Mouse (Mus musculus) c-Kit-positive CD71-positive TER-119-negative erythroid progenitor cells, embryonic 14.5 days (primary cell): ENCODE results near the gene Klc1.
"Not testable (repeated sequence)": the region's sequence is repeated elsewhere in the genome, so short reads cannot be mapped to it uniquely, and the experiment has no call there.

ENCODE experiments used
- DNase-seq: peaks from one replicate; pipeline ENCODE4 v3.0.0-alpha.2; 2013; ENCODE audit warnings: low read depth

The Klc1 gene

DNA sequence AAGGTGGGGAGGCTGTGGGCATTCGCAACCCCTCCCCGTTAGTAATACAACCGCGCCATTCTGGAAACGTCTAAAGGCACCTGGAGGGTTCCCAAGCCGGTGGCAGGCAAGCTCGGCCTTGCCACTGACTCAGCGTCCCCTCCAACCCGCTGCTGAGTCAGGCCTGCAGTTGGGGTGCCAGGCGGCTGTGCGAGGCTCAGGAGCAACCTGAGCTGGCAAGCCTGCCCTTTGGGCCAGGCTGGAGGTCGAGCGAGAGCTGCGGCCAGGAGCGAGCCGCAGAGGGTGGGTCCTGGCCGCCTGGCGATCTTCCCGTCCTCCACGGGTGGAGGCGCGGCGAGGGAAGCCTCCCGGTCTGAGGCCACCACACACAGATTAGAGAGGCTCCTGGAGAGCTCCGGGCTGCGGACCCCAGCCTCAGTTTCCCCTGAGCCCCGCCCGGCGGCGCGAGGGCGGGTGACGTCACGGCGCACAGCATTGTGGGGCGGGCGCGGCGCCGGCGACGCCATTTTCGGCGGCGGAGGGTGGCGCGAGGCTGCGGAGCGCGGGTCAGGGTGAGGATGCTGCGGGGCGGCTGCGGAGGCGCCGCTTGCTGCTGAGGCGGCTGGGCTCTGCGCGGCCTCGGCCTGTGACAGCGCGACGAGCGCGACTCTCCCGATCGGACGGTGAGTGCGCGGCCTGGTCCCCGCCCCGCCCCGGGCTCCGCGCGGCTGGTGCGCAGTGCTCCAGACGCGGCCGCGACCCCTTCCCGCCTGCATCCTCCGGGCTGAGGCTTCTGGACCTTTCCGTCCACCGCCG lies at the start of gene Klc1:
Gene Klc1 (plus strand): TSS at position 469 of the 795 bp plus-strand sequence.
- DNase-seq = no peak

DNA sequence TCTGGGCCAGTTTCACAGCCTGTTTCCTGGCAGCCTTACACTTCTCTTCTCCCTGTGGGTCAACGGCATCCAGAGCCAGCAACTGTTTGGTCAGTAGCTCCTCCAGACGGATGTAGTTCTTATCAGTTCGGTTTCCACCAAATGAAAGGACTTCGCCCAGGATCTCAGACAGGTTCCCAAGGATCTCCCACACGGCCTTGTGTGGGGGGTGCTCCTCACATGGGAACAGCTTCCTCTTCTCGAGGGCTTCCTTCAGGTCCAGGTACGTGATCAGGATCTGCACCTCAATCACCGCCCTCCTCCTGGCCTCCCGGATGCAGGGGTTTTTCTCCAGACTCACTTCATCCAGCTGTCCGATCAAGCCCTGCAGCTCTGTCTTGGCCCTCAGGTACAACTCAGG lies 48.6 kb upstream of the Klc1 start:
- DNase-seq = no peak

DNA sequence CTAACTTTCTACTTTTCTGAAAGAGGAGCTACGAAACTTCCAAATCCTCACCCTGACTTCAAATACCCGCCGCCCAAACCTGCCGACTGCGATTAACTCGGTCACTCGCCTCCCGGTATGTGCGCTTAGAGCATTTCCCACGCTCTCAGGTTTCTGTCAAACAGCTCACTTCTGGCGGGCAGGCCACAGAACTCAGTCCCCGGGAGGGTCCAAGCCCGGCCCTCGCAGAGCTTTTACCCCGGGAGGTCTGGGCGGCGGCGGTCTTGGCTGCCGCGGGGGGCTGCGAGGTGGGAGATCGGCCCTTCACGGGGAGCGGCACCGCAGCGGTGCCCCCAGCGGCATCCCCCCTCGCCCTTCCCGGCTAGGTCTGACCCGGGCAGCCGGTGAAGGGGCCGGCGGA lies 46.2 kb upstream of the Klc1 start:
- no peak for DNase-seq

DNA sequence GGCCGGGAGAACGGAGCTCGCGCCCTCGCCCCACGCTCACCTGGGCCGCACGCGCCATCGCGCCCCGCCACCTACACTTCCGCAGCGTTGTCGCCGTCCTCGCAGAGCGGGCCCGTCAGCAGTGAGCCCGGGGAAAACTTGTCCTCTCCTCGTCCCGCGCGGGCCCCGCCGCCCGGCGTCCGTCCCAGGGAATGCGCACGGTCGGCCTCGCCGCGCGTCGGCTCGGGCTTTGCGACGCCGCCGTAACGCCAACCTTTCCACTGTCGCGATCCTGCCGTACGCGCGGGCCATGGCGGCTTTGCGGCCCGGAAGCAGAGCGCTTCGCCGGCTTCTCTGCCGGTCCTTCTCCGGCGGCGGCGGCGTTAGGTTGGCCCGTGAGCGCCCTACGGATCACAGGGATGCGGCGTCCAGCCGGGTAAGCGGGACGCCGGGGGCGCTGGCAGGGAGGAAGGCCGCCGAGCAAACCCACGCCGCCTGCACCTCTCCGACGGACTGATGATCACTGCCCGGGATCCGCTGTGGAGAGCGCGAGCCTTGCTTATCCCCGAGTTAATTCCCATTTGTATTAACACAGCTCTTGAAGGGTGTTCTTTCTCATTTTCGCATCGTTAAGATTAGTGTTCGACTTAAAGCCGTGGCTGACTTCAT lies 45.5 kb upstream of the Klc1 start, which contains the start of the genes Bag5 and Apopt1:
Gene Bag5 (minus strand): TSS at position 254 of the 648 bp plus-strand sequence.
Gene Apopt1 (plus strand): TSS at position 258 of the 648 bp plus-strand sequence.
- DNase-seq = peak; percentile 83

DNA sequence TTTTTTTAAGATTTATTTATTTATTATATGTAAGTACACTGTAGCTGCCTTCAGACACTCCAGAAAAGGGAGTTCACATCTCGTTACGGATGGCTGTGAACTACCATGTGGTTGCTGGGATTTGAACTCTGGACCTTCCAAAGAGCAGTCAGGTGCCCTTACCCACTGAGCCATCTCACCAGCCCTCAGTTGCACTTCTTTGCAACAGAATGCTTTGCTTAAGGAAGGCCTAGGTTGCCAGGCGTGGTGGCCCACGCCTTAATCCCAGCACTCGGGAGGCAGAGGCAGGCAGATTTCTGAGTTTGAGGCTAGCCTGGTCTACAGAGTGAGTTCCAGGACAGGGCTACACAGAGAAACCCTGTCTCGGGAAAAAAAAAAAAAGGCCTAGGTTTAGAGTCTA lies 44.8 kb upstream of the Klc1 start:
- not testable (repeated sequence) for DNase-seq

DNA sequence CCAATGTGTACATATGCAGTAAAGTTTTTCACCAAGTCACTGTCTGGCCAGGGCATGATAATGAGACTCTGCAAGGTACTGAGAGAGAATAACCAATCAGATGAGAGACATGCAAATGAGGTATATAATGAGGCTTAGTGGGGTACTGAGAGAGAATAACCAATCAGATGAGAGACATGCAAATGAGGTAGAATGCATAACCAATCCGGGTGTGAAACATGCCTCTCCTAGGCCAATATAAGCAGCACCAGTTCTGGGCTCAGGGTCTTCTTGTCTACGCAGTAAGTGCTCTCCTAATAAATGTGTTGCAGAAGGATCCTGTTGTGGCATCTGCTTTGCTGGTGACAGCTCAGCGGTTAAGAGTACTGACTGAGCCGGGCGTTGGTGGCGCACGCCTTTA lies 42.1 kb upstream of the Klc1 start:
- DNase-seq = no peak

DNA sequence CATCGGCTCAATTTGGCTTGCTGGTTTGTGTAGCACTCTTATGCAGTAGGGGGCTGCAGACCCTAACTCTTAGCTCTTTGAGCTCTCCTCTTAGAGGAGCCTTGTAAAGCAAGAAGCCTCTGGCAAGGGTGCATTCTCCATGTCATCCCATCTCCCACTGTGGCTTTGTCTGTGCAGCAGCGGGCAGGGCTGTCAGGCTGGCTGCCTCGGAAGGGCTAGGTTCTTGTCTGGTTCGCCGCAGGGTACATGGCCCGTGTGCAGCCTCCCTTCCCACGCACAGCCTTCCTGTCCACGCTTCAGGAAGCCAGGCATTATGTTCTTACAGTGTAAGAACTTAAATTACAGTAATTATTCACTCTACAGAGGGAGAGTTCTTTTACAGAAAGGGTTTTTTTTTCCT lies 40.0 kb upstream of the Klc1 start:
- no peak for DNase-seq

DNA sequence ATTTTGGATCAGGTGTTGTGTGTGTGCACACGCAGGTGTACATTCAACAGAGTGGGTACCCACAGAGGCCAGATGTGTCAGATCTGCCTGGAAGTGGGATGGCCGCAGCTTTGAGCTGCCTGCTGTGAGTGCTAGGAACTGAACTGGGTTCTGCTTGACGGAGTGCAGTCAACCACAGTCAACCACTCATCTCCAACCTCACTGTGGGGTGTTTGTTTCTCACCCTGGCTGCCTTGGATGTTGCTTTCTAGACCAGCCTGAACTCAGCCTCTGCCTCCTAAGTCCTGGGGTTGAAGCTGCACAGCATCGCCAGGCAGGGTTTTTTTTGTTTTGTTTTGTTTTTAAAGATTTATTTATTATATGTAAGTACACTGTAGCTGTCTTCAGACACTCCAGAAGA lies 38.4 kb upstream of the Klc1 start:
- DNase-seq = no peak

DNA sequence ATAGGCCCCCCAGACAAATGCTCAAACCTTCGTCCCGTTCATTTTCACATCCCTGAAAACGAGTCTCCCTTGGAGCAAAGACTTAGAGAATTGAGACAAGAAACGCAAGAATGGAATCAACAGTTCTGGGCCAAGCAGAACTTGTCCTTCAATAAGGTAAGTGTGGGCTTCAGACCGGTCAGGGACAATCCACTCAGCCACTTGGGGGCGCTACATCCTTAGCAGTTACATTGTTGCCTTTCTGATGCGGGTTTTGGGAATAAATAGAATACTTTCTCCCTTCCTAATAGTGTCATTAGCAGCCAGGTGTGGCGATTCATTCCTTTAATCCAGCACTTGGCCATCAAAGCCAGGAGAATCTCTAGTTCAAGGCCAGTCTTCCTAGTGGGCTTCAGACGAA lies 36.0 kb upstream of the Klc1 start:
- DNase-seq = no peak

DNA sequence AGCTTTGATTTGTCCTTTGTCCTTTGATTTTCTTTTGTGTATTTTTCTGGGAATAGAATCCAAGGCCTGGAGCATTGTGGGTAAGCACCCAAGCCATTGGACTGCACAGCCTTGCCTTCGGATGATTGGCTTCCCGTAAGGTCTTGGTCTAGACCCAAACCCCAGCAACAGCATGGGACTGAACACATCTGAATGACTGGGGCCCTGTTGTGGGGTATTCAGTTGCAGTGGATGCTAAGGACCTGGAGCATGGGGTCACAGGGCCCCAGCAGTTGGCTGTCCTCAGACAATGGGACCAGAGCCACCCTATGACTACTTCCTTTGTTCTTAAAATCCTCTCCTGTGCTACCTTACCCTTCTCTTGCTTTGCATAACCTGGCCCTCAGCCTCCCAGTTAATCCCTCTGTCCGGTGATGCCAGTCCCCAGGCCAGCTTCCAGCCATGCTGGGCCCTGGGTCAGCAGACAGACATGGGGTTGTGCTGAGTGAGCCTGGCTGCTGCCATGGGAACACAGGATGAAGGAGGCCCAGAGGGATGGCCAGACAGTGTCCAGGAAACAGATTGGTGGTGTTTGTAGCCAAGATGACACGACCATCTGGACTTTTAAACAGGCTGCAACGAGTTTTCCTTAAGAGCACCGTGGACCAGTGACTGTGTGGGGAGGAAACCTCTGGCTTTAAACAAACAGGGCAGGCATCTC lies 33.9 kb upstream of the Klc1 start:
- DNase-seq = no peak

DNA sequence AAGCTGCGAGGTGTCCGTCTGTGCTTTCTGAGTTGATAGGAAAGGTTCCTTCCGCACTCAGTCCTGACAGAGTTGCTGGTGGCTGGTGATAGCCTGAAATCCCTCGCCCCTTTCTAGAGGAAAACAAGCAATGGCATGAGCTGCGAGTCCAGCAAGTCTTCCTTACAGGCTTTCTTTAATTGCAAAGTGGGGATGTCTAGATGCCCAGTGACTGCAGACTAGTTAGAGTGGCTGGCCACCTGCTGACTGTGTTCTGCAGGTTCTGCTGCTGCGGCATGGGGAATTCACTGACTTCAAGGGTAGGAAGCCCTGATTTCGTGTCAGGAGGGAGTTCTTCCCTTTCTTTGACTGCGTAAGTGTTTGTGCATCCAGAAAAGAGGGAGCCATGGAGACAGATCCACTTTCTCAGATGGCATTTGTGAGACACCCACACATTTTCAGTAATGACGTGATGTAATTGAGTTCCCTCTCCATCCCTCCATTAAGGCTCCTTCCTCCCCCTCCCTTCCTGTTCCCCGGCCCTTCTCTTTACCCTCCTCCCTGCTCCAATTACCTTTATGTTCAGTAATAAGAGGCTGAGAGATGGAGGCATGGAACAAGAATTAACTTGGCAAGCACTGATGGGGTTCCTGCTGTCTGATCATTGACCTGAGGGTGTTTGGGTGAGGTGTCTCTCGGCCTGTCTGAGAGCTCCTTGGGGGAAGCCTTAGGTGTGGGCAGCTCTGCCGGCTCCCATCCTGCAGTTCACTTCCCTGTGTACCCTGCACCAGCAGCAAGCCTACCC lies 33.1 kb upstream of the Klc1 start:
- no peak for DNase-seq

DNA sequence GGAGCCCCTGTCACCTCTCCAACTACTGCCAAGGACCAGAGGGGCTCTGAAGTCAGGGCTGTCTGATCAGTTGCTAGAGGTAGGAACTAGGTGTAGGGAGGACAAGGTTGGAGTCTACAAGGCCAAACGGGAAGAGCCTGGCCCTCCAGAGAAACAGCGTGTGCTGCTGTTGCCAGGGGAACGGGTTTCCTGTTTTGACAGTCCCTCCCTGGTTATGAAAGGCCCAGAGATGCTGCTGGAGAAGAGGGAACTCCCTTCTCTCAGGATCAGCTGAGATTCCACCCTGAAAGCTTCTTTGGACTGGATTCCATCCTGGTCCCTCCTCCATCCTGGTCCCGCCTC lies 32.6 kb upstream of the Klc1 start:
- no peak for DNase-seq

DNA sequence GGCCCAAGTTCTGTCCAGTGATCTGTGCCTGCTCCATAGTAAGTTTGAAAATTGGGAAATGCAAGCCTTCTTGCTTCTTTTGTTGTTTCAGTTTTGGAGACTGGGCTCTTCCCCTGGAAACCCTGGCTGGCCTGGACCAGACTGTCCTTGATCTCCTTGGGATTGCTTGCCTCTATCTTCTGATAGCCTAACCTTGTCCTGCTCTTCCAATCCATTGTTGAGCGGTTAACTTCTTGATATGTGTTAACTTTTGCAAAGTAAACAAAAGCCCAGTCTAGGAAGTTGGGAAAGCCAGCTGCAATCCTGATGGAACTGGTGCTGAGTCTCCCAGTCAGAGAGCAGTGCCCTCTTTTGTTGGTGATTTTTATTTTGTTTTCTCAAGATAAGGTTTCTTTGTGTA lies 30.7 kb upstream of the Klc1 start:
- no peak for DNase-seq

DNA sequence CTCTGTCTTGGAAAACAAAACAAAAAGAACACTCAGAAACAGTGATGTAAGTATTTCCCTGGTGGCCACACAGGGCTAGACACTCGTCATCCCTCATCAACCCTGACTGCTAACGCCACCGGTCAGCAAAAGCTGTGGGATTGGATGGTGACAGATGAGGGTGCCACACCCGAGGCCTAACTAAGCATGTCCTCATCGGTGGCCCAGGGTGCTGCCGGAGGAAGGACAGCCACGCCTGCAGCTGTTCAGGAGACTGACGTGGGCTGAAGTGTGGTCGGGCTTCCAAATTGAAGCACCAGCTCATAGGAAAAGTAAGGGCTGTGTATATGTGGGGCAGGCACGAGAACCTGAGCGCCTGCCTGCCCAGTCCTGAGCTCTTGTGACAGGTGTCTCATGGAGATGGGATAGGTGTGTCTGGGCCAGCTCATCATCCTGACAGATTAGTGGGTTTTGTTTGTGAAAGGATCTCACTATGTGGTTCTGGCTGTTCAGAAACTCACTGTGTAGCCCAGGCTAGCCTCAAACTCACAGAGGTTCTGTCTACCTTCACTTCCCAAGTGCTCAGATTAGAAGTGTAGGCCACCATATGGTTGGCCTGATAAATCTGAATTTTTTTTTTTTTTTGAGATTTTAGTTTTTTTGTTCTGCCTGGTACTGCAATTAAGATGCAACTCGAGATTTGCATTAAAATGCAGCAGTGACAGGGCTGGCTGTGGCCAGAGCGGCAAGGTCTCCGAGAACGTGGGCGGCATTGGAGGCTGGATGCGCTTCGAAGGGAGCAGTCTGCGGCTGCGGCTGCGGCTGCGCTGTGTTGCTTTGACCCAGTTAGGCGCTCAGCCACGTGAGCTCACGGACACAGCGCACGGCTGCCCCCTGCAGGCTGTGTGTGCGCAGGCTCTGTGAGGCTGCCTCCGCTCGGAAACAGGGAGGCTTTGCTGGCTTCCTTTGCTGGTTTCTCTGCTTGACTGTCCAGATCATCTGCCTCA lies 26.5 kb upstream of the Klc1 start:
- DNase-seq = peak; percentile 82

DNA sequence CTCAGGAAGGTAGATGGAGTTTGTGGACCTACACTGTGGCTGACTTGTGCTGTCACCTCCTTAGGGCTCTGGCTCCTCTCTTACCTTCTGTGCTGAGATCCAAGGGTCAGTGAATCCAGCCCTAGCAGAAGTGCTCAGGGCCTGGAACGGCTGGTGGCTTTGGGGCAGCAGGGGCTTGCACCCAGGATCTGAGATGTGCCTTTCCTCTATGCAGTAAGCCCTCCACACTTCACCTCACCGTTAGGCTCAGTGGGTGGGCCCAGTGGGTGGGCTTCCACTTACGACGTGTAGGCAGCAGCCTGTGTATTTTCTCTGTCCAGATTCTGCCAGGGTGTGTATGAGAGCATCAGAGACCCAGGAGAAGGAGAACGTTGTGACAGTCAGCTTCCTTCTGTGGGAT lies 25.7 kb upstream of the Klc1 start:
- no peak for DNase-seq

DNA sequence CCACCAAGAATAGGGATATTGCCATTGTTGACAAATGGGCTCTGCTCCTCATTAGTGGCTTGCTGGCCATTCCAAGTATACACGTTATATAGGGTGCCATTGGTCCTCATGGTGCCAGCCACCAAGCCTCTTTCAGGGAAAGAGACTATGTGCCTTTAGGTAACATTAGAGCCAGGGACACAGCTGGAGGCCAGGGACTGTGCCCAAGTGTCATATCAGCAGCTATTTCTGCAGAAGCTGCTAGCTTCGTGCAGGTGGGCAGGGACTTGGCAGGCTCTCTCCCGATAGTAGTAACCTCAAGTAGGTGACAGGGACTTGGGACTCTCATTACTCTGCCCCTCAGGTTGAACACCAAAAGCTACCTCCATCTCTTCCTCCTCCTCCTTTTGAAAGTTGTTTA lies 23.7 kb upstream of the Klc1 start:
- no peak for DNase-seq

DNA sequence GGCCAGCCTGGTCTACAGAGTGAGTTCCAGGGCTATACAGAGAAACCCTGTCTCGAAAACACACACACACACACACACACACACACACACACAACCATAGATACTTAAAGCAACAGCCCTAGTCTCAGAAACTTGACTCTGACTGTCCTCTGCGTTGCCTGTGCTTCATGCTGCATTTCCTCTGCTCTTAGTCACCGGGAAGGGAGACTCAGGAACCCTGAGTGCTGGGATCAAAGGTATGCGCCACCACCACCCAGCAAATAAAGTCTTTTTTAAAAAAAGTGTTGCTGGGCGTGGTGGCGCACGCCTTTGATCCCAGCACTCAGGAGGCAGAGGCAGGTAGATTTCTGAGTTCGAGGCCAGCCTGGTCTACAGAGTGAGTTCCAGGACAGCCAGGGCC lies 22.0 kb upstream of the Klc1 start:
- DNase-seq = not testable (repeated sequence)

DNA sequence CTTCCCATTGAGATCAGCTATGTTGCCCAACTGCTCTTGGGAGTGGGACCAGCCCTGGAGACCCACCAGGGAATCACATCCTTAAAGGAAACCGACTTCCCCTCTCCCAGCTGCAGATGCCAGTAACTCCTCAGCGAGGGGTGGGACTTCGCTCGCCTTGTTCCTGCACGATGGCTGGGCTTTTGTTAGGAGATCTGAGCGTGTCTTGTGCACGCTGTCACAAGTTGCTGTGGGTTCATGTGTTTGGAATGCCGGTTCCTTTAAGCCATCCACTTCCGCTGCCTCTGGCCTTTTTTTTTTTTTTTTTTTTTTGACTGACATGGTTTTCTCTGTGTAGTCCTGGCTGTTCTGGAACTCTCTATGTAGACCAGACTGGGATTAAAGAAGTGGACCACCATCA lies 21.3 kb upstream of the Klc1 start:
- DNase-seq = no peak

DNA sequence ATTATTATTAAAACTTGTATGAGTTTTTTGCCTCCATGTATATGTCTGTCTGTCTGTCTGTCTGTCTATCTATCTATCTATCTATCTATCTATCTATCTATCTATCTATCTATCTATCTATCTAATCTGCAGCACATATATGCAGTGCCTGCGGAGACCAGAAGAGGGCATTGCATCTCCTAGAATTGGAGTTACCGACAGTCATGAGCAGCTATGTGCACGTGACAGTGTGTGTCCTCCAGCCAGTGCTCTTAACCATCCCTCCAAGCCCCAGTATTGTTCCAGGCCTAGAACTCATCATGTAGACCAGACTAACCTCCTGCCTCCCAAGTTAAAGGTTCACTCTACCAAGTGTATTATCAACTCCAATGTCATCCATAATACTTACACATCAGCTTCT lies 19.9 kb upstream of the Klc1 start:
- DNase-seq = no peak

DNA sequence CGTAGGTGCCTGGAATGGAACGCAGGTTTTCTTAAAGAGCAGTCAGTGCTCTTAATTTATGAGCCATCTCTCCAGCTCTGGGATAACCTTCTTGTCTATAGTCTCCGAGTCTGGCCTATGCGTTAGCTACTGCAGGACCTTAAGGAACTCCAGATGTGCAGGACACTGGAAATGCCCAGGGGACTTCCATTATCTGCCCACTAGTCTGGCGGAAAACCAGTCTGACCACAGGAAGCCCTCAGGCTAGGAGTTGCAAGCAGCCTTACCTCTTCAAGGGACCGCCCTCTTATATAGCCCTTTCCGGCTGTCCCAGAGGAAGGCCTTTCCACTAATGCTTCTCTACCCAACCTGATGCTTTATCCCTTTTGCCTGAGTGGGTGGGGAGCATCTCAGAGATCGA lies 17.3 kb upstream of the Klc1 start:
- DNase-seq = no peak

DNA sequence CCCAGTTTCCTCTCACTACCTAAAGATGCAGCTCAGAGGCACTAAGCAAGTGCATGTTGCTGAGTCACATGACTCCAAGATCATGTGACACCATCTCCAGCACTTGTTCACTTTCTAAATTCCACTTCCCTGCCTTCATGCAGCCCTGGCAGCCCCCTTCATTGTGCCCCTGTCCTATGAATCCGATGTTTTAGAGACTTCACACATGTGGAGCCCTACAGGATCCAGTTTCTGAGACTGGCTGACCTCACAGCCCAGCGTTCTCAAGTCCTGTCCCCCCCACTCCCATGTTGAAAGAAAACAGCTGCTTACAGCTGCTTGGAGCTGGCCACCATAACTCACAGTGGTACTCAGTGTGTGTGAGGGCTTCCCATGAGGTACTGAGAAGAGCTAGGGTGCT lies 15.2 kb upstream of the Klc1 start:
- no peak for DNase-seq
